Mouse (Mus musculus) megakaryocyte-erythroid progenitor cell, adult 5-6 weeks (primary cell): ENCODE measurements at regions not wholly inside any gene's neighbourhood (a gene's known extent, or its start where the extent isn't known, plus 50 kb on each side); places are given as distances from the start of the nearest gene placed in this dataset.

Experiments
- ATAC-seq: replicated peaks from 2 replicates; pipeline ENCODE4 v1.8.0; 2016; ENCODE audit warnings: mild to moderate bottlenecking, inconsistent platforms; ENCODE audit not compliant: severe bottlenecking, poor library complexity, low FRiP score, low TSS enrichment

DNA sequence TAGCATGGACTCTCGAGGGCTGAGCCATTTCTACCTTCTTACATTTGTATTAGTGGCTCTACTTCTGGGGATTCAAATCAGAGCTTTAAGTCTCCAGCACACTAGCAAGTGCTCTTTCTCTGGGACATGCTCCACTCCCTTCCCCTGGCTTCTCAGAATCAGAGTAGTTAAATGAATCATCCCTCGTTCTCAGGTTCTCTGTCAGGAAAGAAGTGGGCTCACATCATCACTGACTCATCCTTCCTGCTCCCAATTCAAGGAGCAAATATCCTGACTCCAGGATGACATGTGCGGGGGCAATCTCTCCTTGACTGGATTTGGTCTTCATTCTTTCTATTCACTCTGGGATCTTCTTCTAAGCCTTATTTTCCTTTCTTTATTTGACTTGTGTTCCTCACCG lies 266.2 kb upstream of the Slc35b3 start:
- no peak for ATAC-seq

DNA sequence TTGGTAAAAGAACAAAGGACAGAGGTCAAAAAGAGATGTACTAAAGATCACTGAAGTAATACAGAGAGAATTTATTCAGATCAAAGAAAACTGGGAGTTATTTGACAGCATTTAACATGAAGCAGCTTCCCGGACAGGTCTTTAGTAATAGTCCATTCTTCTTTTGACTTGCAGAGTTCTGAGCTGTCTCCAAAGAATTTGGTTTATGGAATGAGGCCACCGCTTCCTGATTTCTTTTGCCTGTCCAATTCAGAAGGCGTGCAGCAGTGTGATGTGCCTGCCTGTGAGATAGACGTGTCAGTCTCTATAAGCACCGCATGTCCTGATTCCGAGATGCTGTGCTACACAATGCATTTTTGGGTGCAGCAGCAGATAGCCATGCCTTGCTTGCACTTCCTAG lies 265.0 kb upstream of the Slc35b3 start:
- no peak for ATAC-seq

DNA sequence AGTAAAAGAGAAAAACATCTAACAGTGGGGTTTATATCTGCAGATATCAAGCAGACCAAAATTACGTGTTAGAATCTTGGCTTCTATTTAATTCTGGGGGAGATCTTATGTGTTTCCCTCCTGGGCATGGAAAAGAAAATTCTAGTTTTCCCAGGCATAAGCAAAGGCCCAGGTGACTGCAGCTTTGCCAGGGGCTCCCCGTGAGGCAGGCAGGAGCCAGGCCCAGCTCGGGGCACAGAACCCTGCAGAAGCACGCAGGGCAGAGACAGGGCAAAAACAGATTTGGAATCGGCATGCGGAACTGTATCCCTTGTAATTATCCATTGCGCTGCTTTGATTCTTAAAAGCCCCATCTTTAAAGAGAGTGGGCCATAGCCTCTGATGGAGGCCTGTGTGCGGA lies 250.4 kb upstream of the Slc35b3 start:
- no peak for ATAC-seq

DNA sequence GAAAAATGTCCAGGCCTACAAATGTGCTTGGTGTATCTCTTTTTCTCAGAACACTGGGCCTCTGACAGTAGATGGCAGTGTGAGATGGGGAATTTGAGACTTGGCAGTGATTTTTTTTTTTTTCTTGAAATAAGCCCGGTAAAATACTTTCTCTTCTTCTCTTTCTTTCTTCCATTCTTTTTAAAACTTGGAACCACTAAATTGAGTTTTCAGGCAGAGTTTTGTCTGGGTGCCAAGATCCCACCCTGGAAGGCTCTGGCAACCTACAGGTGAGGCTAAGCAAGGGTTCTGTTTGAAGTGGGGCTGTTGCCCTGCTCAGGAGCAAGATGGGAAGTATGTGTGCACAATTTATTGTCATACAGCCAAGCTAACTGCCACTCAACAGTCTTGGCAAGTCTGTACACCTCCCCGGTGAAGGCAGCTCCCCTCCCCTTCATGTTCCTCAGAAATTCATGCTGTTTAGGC lies 223.1 kb upstream of the Slc35b3 start:
- ATAC-seq = no peak

DNA sequence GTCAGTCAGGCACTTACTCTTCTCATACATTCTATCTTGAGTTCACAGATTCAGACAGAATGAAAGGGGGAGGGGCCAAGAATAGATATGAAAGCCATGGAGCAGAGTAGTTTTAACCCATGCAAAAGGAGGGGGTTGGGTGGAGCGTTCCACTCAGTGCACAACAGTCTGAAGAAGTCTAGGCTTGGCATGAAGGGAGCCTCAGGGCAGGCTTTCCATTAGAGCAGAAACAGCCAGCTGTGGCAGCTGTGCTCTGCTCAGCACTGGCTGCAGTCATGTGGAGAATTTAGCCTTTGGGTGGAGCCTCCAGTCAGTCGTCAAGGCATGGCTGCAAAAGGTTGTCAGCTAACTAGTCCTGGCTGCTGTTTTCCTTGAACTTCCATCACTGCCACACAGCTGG lies 201.3 kb upstream of the Slc35b3 start:
- no peak for ATAC-seq

DNA sequence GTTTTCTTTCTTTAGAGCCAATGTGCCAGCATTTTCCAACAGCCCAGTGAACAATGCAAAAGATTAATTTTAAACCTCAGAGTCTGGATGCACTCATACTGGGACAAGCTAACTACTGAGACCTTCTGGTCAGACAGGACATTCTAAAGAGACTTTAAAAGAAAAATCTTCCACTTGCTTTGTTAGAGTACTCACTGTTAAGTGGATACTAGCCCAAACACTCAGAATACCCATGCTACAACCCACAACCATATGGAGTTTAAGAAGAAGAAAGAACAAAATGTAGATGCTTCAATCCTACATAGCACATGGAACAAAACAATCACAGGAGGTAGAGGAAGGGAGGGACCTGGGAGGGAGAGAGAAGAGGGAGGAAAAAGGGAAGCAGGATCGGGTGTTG lies 167.3 kb upstream of the Slc35b3 start:
- no peak for ATAC-seq

DNA sequence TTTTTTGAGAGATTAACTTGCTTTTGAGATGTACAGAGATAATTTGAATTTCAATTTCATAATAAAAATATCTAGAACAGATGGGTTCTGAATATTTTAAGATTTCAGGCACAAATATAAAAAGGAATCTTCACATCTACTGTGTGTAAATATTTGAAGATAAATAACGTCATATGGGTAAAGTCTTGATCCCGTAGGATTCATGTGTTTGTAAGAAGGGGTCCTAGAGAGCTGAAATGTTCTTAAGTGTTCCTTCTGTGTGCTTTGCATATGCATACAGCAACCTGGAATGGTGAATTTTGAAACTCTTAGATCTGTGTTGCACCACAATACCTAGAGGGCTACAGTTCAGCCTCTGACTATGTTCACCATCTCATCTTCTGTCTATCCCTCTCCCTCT lies 131.4 kb upstream of the Slc35b3 start:
- no peak for ATAC-seq

DNA sequence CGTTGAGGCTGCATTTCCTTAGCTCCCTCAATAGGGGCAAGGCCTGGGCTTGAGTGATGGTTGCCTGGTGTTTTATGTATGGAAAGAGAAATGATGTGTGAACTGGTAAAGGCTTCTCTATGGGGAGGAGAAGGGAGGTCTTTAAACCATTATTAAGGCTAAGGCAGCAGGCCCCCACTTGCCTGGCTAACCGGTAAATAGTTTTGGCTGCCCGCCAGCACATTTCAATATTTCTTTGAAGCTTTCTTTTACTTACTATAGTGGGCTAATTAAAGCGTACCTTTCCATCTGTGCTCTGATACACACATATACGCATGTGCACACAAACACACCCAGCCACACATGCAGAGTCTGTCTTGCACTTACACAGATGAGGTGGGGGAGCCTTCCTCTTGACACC lies 123.9 kb upstream of the Slc35b3 start:
- ATAC-seq = no peak

DNA sequence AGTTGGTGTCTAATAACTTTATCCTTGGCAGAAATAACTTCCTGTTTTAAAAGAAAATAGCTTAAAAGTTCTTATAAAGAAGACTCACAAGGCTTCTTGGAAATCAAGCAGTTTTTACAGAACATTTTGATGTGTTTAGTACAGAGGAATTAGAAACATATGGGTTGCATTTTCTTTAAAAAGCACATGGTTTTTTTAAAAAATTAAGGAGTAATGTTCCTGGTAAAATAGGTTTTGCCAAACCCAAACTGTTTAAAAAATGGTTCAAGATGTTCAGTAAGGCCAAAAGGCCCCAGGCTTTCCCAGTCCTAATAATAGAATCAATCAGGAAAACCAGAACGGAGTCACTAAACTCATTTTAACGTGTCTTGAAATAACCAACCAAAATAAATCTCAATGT lies 113.5 kb upstream of the Slc35b3 start:
- no peak for ATAC-seq

DNA sequence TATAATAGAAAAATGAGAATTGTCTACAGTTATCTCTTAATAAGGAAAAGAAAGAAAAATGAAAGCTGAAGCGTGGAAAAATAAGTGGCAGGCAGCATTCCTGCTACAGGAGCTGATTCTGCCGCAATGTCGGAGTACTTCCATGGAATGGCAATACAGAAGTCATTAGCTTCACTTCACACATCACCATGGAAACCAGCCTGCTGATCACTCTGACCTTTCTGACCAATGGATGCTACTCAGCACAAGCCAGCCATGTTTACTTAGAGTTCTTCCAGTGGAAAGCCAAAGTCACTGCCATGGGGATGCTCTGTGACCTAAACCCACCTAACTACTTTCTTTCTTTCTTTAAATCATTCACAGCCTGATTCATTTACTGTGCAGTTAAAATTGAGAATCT lies 71.6 kb upstream of the Slc35b3 start:
- ATAC-seq = no peak

DNA sequence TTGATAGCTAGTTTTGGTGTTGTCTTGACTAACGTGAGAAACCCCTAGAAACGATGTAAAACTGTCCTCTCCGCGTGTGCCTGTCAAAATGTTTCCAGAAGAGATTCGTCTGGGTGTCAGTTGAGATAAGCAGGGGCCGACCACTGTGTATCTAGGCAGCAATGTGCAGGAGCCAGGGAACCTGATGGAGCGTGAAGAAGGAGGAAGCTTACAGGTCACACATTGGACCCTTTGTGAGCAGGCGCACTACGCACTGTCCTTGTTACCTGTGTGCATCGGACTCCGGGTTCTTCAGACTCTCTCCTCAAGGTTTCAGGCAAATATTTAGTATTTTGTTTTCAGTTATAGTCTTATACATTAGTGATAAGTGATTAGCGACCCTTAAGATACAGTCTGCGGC lies 59.5 kb upstream of the Slc35b3 start:
- ATAC-seq = no peak

DNA sequence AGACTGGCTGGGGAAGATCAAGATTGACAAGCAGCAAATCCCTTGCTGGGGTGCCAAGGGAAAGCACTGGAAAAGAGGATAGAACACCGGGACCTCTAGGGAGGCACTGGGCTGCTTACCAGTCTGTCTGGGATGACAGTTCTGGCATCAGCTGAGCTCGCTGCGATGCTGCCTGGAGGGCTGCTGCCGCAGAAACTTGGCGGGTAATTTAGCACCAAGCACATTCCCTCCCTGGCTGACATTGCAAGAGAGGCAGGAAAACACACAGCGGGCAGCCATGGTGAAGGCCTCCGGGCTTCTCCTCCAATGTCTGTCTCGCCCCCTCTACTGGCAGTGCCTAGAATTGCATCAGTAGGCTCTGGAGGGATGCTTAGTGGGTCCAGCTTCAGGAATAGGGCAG lies 51.0 kb upstream of the Slc35b3 start:
- ATAC-seq = peak; percentile 93
